Mouse (Mus musculus) heart, adult 2 months (tissue): ENCODE measurements at regions not wholly inside any gene's neighbourhood (a gene's known extent, or its start where the extent isn't known, plus 50 kb on each side); places are given as distances from the start of the nearest gene placed in this dataset.

Experiments
- DNase-seq, 2 experiments: peaks; one replicate each; pipeline ENCODE4 v3.0.0; 2021
- H3K27ac ChIP-seq: fragments of 200-600 bp; 2 replicates; pipeline ENCODE4 v1.8.1; 2022
- H3K27me3 ChIP-seq: fragments of 200-500 bp; 2 replicates; pipeline ENCODE4 v1.6.1; 2012; ENCODE audit warnings: mild to moderate bottlenecking, low read length, inconsistent platforms, mixed read lengths; ENCODE audit not compliant: control insufficient read depth, insufficient read depth
- H3K36me3 ChIP-seq: fragments of 200-500 bp; 2 replicates; pipeline ENCODE4 v1.6.1; 2012; ENCODE audit warnings: low read length, inconsistent platforms; ENCODE audit not compliant: control insufficient read depth, insufficient read depth
- H3K4me1 ChIP-seq: fragments of 200-500 bp; 2 replicates; pipeline ENCODE4 v1.6.1; 2011; ENCODE audit warnings: low read length; ENCODE audit not compliant: control insufficient read depth, insufficient read depth
- H3K4me3 ChIP-seq: fragments of 200-600 bp; 2 replicates; pipeline ENCODE4 v1.8.1; 2022
- H3K79me2 ChIP-seq: fragments of 200-500 bp; replicated peaks from 2 replicates; pipeline ENCODE4 v1.6.1; 2012; ENCODE audit warnings: mild to moderate bottlenecking, inconsistent platforms, low read length, moderate library complexity, mixed read lengths; ENCODE audit not compliant: control insufficient read depth, insufficient read depth
- H3K9ac ChIP-seq: fragments of 200-500 bp; 2 replicates; pipeline ENCODE4 v1.6.1; 2012; ENCODE audit warnings: low read depth, mild to moderate bottlenecking, control low read depth, inconsistent platforms, low read length, mixed read lengths
- CTCF ChIP-seq: fragments of 200-600 bp; IDR thresholded peaks from 2 replicates; pipeline ENCODE4 v1.8.1; 2022; ENCODE audit warnings: antibody characterized with exemption, mild to moderate bottlenecking, moderate library complexity
- EP300 ChIP-seq: fragments of 200-500 bp; IDR thresholded peaks from 2 replicates; pipeline ENCODE4 v1.6.1; 2011; ENCODE audit warnings: low read depth, low read length, control low read depth; ENCODE audit not compliant: insufficient read depth
- POLR2A ChIP-seq: fragments of 200-500 bp; IDR thresholded peaks from 2 replicates; pipeline ENCODE4 v1.6.1; 2011; ENCODE audit warnings: mild to moderate bottlenecking, low read depth, low read length, control low read depth; ENCODE audit not compliant: insufficient read depth
- WGBS: fragments of 180-500 bp; shearing (Covaris S2); methylation state at CpG from one replicate; pipeline ENCODE4 v1.1.7; 2018; 5-methylcytosine and 5-hydroxymethylcytosine counted together
- intact Hi-C: fragments of 180-260 bp; cut with DNase I; formaldehyde crosslinking; loops from one replicate; pipeline ENCODE4 v1.15.1; 2025

GRCm38 (mm10) chr4:45604271-45604800 is 72.1 kb upstream of the Shb start:
- H3K9ac ChIP-seq = no peak overlapping the region
- H3K27me3 ChIP-seq = no peaks in the 10 kb centered on the region
- intact Hi-C loops = no loop called here
- no peaks in the 10 kb centered on the region for H3K79me2 ChIP-seq
- TF ChIP-seq EP300 = no peak
- TF ChIP-seq CTCF = no peak
- H3K36me3 ChIP-seq = no peaks in the 10 kb centered on the region
- no peaks in the 10 kb centered on the region for H3K4me1 ChIP-seq
- H3K27ac ChIP-seq = no peak overlapping the region
- DNase-seq = no peak
- WGBS = 83% methylated on average over 5 of the region's 5 CpGs
- no peak overlapping the region for H3K4me3 ChIP-seq

GRCm38 (mm10) chr4:45600520-45600919 is 68.2 kb upstream of the Shb start:
- Histone ChIP-seq H3K27ac (no peak overlapping the region), H3K27me3 (no peaks in the 10 kb centered on the region), H3K9ac (no peak overlapping the region), H3K36me3 (no peaks in the 10 kb centered on the region), H3K4me3 (no peak overlapping the region), H3K4me1 (no peaks in the 10 kb centered on the region), H3K79me2 (no peaks in the 10 kb centered on the region)
- intact Hi-C loops = no loop called here
- 73% methylated on average over 9 of the region's 9 CpGs for WGBS
- TF ChIP-seq POLR2A (no peak), CTCF (no peak), EP300 (no peak)
- DNase-seq = no peak

- H3K27ac ChIP-seq = no peak overlapping the region
- H3K79me2 ChIP-seq = no peaks in the 10 kb centered on the region
- no peaks in the 10 kb centered on the region for H3K27me3 ChIP-seq
- no peak for DNase-seq
- no peak overlapping the region for H3K4me3 ChIP-seq
- 68% methylated on average over 3 of the region's 3 CpGs for WGBS
- intact Hi-C loops = no loop called here
- no peaks in the 10 kb centered on the region for H3K4me1 ChIP-seq
- no peaks in the 10 kb centered on the region for H3K36me3 ChIP-seq
- H3K9ac ChIP-seq = no peak overlapping the region
- TF ChIP-seq EP300 (no peak), POLR2A (no peak), CTCF (no peak)
These were observed 61.2 kb upstream of the Shb start for GRCm38 (mm10) chr4:45593435-45593991.

- Histone ChIP-seq H3K4me1 (no peaks in the 10 kb centered on the region), H3K9ac (no peak overlapping the region), H3K27ac (no peak overlapping the region), H3K36me3 (no peaks in the 10 kb centered on the region), H3K79me2 (no peaks in the 10 kb centered on the region), H3K27me3 (no peaks in the 10 kb centered on the region), H3K4me3 (no peak overlapping the region)
- WGBS = 79% methylated on average over 2 of the region's 2 CpGs
- no peak for DNase-seq
- no peak for TF ChIP-seq POLR2A
- TF ChIP-seq CTCF = no peak
- TF ChIP-seq EP300 = no peak
- intact Hi-C loops = no loop called here
These were observed 60.5 kb upstream of the Shb start for GRCm38 (mm10) chr4:45592766-45593165.

GRCm38 (mm10) chr4:45591405-45592315 is 59.4 kb upstream of the Shb start:
- Histone ChIP-seq H3K9ac (no peak overlapping the region), H3K27ac (no peak overlapping the region), H3K79me2 (no peaks in the 10 kb centered on the region), H3K4me3 (no peak overlapping the region), H3K27me3 (no peaks in the 10 kb centered on the region), H3K36me3 (no peaks in the 10 kb centered on the region), H3K4me1 (no peaks in the 10 kb centered on the region)
- intact Hi-C loops = no loop called here
- no peak for DNase-seq
- 26% methylated on average over 23 of the region's 23 CpGs for WGBS
- TF ChIP-seq CTCF = no peak
- TF ChIP-seq POLR2A = no peak
- TF ChIP-seq EP300 = no peak

GRCm38 (mm10) chr4:45590836-45591235 is 58.6 kb upstream of the Shb start:
- no peak for DNase-seq
- no peak for TF ChIP-seq CTCF
- TF ChIP-seq POLR2A = no peak
- no peak for TF ChIP-seq EP300
- H3K4me3 ChIP-seq = no peak overlapping the region
- 31% methylated on average over 2 of the region's 2 CpGs for WGBS
- no peak overlapping the region for H3K27ac ChIP-seq
- H3K4me1 ChIP-seq = no peaks in the 10 kb centered on the region
- no peaks in the 10 kb centered on the region for H3K79me2 ChIP-seq
- H3K36me3 ChIP-seq = no peaks in the 10 kb centered on the region
- intact Hi-C loops = no loop called here
- H3K27me3 ChIP-seq = no peaks in the 10 kb centered on the region
- no peak overlapping the region for H3K9ac ChIP-seq
